Mouse (Mus musculus): ENCODE measurements around the gene Slc44a1.

Gene Slc44a1

DNA sequence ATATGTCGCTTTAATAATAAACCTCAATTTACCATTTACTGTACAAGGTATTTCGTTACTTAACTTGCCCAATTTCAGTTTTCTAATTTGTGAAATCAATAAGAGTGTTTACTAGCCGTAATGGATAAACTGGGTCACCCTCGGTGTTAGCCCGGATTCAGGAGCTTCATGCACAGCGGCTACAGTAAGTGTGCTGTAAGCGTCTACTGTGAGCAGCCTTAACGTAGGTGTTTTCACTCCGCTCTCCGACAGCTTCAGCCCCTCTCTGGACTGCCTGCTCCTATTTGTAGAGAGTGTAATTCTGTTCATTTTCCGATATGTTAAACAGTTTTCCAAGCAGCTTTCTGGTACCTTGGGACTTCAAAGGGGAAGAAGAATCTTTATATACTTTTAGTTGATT is 99.7 kb downstream of the Slc44a1 start:
- no peak for DNase-seq

DNA sequence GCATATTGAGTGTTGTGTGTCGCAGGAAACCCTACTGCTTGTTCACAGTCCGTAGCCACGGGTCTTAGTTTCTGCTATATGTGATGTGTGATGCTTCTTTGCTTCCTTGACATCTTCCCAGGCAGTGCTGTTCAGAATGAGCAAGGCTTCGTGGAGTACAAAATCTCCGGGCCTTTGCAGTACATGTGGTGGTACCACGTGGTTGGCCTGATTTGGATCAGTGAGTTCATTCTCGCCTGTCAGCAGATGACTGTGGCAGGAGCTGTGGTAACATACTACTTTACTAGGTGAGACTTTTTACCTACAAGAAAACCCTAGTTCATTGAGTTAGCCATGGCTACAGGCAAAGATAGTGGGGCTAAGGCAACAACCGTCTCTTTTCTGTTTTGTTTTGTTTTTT is 103.2 kb downstream of the Slc44a1 start:
- no peak for DNase-seq

- DNase-seq = no peak
Observed at GRCm38 (mm10) chr4:53544889-53545288, 104.7 kb downstream of the Slc44a1 start.

DNA sequence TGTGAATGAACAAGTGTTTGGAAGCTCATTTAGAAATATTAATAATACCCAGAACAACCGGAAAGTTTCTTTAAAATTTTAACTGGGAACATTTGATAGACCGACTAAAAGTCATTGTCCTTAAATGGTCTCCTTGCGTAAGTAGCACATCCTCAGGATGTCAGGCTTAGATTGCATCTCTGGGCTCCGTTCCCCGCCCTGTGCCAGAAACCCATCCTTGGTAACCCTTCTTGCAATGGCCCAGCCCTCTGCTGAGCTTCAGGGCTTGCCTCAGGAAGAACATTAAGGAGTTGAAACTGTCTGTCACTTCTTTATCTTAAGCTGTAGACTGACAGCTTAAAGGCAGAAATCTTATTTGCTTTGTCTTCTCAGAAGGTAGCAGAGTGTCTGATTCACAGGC is 107.2 kb downstream of the Slc44a1 start:
- no peak for DNase-seq

DNA sequence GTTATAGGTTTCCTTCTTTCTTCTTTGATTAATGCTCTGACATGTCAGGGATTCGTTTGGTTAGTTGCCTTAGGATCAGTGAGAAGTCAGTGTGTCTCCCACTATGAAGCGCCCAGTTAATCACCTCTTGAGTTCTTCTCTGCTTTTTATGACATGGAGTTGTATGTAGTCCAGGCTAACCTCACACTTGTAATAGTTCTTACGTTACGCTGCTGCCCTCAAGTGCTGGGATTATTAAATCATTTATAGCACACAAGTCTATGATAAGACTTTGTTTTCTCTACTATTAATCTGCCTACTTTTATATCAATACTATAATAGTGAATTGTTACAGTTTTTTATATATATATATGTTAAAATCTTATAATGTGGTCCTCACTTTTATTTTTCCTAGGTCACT is 109.2 kb downstream of the Slc44a1 start:
- no peak for DNase-seq

- DNase-seq = no peak
Observed at GRCm38 (mm10) chr4:53564618-53565017, 124.4 kb downstream of the Slc44a1 start.

DNA sequence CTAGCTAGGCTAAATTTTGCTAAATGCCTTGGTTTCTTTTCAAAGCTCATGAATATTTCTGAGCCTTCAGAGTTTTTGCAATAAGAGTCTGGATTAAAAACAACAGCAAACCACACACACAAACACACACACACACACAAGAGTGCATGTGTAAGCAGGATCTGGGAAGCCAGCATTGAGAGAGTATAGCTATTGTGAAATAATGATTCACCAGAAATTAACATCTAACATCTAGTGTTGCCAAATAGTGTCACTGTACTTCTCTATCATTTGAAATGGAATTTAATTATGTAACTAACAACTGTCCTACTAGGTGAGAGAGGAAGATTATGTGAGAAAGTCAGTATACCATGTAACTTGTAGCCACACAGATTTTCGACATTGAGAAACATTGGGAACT is 126.9 kb downstream of the Slc44a1 start:
- DNase-seq = no peak

DNA sequence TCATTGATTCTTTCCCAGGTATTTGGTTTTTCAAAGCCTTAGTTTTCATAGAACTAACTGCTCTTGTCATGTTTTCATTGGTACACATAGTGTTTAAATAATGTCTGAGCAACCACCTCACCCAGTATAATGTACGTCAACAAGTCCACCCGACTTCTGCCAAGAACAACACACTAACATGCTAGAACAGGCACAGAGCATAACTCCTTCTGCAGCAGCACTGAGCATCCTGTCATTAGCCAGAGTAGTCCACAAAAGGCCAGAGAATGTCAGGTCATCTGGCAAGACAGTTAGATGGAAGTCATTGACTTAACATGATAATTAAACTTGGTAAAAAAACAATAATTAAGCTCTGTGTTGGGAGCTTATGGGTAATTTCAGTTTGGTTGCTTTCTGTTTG is 135.3 kb downstream of the Slc44a1 start:
- DNase-seq = no peak

- DNase-seq = no peak
Observed at GRCm38 (mm10) chr4:53587676-53588075, 147.5 kb downstream of the Slc44a1 start.

DNA sequence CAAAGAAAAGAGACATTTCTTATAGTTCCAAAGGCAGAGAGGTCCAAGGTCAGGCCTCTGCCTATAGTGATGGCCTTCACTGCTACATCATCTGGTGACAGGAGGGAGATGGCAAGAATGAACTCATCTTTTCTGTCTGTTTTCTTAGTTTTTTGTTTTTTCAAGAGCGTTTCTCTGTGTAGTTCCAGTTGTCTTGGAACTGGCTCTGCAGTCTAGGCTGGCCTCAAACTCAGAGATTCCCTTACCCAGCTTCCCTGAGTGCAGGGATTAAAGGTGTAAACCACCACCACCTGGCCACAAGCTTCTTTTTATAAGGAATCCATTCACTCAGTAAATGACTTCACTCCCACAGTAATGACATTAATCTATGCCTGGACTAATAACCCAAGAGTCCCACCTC is 148.7 kb downstream of the Slc44a1 start:
- DNase-seq = no peak

- DNase-seq = no peak
Observed at GRCm38 (mm10) chr4:53589466-53589865, 149.3 kb downstream of the Slc44a1 start.

DNA sequence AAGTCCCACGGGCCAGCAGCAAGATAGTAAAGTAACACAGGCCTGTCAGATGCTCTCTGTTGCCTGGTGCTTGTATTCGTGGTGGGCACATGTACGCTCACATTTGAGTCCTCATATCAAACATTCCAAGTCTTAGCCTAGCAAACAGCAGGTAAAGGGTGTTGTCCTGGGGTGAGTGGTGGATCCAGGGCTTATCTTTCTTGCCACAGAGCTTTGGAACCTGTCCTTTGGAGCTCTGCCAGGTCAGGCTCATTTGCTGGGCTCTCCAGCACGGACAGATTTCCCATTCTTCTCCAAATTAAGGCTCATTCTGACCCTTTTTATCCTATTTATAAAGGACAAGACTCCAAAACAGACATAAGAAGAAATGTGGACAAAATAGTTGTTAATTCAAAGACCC is 149.9 kb downstream of the Slc44a1 start:
- DNase-seq = no peak

- DNase-seq = no peak
Observed at GRCm38 (mm10) chr4:53590691-53591447, 150.7 kb downstream of the Slc44a1 start.

DNA sequence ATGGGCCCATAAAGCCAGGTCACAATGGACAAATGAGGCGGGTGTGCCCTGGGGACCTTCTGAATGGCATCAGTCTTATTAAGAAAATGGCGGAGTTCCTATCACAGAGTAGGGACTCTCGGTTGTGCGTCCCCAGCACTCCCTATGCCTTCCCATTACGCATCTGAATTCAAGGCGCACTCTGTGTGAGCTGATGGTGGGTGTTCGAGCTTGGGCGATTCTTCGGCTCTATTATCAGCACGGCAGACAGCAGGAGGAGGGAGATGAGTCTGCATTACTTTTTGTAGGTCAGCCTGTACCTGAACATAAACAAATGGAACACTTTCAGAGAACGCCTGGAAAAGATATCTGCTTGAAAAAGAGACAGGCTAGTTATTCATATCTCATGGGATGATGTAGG is 151.3 kb downstream of the Slc44a1 start:
- no peak for DNase-seq

GRCm38 (mm10) chr4:53591941-53592340 is 151.7 kb downstream of the Slc44a1 start:
- no peak for DNase-seq

DNA sequence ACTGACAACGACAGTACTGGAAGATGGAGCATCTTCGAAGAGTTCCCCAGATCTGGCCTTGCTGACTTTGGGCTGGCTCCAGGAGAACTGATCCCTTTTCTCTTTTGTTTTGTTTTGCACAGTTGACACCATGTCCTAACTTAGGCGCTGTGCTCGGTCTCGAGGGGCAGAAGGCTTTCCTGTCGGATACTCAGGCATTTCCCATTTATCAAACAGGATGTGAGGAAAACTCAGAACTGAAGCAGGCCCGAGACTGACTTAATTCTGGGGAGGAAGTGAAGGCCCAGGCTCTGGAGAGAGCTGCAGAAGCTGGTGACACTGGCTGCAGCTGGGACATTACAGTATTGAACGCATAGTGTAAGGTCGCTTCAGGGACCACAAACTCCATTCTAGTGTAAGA is 152.2 kb downstream of the Slc44a1 start:
- DNase-seq = peak; percentile 42 to 57

DNA sequence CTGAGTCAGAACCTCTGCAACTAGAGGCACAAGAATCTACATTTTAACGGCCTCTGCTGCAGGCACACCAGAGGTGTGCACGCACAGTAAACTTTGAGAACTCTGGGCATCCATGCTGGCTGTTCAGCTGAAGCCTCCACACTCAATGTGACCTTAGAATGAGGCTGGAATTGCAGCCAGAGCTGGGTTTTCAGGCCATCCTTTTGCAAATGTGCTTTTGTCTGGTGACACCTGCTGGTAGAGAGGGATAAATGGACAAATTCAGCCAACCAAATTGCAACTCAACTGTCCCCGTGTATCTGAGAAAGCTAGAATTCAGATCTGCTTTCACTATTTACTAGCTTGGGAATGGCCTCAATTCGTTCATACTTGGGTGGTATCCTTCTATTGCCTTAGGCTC is 154.0 kb downstream of the Slc44a1 start:
- peak; percentile 40 to 58 for DNase-seq

DNA sequence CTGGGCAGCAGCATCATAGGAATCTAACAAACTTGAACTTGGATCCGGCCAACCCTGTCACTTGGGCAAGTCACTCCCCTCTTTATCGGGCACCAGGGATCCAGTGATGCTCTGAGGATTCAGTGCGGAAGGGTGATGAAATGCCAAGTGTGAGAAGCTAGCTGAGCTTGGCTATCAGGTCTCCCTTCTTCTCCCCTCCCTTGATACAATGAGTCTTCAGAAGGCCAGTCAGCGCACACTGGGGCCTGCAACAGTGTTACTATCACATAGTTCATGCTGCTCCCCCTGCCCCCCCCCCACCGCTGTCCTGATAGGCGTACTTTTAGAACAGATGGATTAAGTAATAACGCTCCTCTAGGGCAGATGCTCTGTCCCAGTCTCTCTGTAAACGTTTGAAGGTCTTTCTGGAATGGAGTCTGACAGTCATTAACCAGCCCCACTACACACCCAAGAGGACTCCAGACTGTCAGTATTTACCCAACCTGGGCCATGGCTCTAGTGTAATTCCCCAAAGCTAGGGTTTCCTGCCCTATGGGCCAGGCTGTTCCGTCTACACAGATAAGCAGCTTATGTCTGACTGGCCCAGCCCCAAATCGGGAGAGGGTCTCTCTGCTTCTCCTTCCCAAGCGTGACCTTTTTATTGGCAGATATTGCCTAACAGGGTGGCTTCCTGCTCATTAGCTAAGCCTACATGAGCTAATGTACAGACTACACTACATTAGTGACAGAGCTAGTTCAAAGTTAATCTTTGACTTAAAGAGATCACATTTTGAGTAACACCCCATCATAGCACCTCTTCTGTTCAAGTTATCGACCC is 155.2 kb downstream of the Slc44a1 start:
- DNase-seq = peak in 1 of 2 experiments; percentile 12

DNA sequence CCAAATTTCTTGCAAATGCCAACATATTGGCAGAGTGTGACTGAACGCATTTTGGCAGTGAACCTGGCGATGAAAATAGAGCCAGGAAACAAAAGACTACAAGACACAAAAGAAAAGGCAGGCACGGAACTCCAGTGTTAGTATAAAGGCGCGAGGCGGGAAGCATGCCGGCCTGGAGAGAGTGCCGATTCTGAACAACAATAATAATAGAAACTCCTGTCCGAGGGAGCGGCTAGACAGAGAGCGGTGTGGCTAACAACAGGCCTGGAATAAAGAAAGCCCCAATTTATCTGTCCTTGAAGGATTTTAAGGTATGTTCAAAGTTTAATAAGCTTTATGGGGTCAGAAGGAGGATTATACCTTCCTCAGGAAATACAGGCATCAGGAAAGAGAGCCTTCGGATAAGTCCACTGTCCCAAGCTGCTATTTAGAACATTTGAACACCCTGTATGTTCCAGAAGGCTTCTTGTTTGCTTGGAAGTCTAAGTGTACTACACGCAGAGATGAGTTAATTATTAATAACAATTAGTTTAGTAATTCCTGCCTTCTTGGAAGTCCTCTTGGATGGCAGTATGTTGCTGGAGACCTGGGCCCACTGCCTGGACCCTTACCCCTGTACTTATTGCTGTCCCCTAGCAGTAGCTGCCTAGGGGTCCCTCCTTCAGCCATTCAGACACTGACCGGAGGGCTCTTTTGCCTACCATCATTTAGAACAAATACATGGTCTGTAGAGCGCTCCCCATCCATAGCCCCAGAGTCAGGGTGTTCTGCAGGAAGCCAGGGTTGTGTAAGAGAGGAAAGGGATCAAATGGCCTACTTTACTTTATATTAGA is 156.1 kb downstream of the Slc44a1 start:
- peak in 1 of 2 experiments; percentile 5 for DNase-seq

GRCm38 (mm10) chr4:53600462-53600861 is 160.2 kb downstream of the Slc44a1 start:
- DNase-seq = peak in 1 of 2 experiments; percentile 24

- DNase-seq = no peak
Observed at GRCm38 (mm10) chr4:53614576-53615225, 174.5 kb downstream of the Slc44a1 start.

- DNase-seq = no peak
Observed at GRCm38 (mm10) chr4:53617968-53618367, 177.8 kb downstream of the Slc44a1 start.

- DNase-seq = no peak
Observed at GRCm38 (mm10) chr4:53620104-53620503, 179.9 kb downstream of the Slc44a1 start.

All from lung, adult 18-20 months (tissue).